Mouse (Mus musculus) limb, embryonic 14.5 days (tissue): ENCODE measurements around the gene Rab31. TPM values are rescaled to one million over a fixed set of nuclear protein-coding genes. Genes with fewer than 3 reads are reported as not detected.

Experiments
- ATAC-seq: fragments of 200-750 bp; cut with Nextera tagmentation; 2 replicates; pipeline ENCODE4 v1.8.0; 2017; ENCODE audit warnings: low read depth, moderate number of reproducible peaks, moderate TSS enrichment; ENCODE audit not compliant: low FRiP score
- DNase-seq: peaks from one replicate; pipeline ENCODE4 v3.0.0-alpha.2; 2015; ENCODE audit warnings: low spot score
- H3K27ac ChIP-seq: fragments of 300-500 bp; sonication (generic); replicated peaks from 2 replicates; pipeline ENCODE4 v1.5.1; 2014; ENCODE audit warnings: low read depth, mild to moderate bottlenecking, low read length, moderate library complexity, mixed read lengths
- H3K27me3 ChIP-seq: fragments of 300-500 bp; sonication (generic); 2 replicates; pipeline ENCODE4 v1.6.1; 2014; ENCODE audit warnings: low read length, mixed read lengths; ENCODE audit not compliant: control insufficient read depth, insufficient read depth
- H3K36me3 ChIP-seq: fragments of 300-500 bp; sonication (generic); 2 replicates; pipeline ENCODE4 v1.6.1; 2014; ENCODE audit warnings: mild to moderate bottlenecking, low read length, moderate library complexity, mixed read lengths; ENCODE audit not compliant: control insufficient read depth, insufficient read depth
- H3K4me1 ChIP-seq: fragments of 300-500 bp; sonication (generic); 2 replicates; pipeline ENCODE4 v1.6.1; 2014; ENCODE audit warnings: antibody characterized with exemption, low read length, mixed read lengths; ENCODE audit not compliant: control insufficient read depth, insufficient read depth
- H3K4me2 ChIP-seq: fragments of 300-500 bp; sonication (generic); replicated peaks from 2 replicates; pipeline ENCODE4 v1.6.1; 2014; ENCODE audit warnings: low read depth, mild to moderate bottlenecking, low read length, moderate library complexity; ENCODE audit not compliant: severe bottlenecking
- H3K4me3 ChIP-seq: fragments of 300-500 bp; sonication (generic); replicated peaks from 2 replicates; pipeline ENCODE4 v1.5.1; 2014; ENCODE audit warnings: low read length
- H3K9ac ChIP-seq: fragments of 300-500 bp; sonication (generic); 2 replicates; pipeline ENCODE4 v1.6.1; 2014; ENCODE audit warnings: mild to moderate bottlenecking, low read depth, low read length, moderate library complexity; ENCODE audit not compliant: severe bottlenecking
- H3K9me3 ChIP-seq: fragments of 300-500 bp; sonication (generic); 2 replicates; pipeline ENCODE4 v1.6.1; 2016; ENCODE audit warnings: low read length; ENCODE audit not compliant: control insufficient read depth
- POLR2A ChIP-seq: fragments of 200-500 bp; IDR thresholded peaks from 2 replicates; pipeline ENCODE4 v1.8.0; 2012; ENCODE audit warnings: inconsistent platforms, mild to moderate bottlenecking, moderate library complexity, borderline replicate concordance; ENCODE audit not compliant: insufficient read depth, insufficient read length; ENCODE audit errors: extremely low read depth
- WGBS: fragments of 180-500 bp; shearing (Covaris S2); extraction: QIAGEN DNeasy Blood & Tissue Kit; methylation state at CpG from one replicate; pipeline ENCODE4 v1.1.7; 2014; 5-methylcytosine and 5-hydroxymethylcytosine counted together
- polyA plus RNA-seq, 2 experiments: library from polyadenylated mRNA; depleted of rRNA in 1 of 2; stranded (reverse) in 1 of 2; unstranded in 1 of 2; fragments of >200 nt; fragmentation: Nextera tagmentation in 1 of 2; extraction: Ambion mirVana in 1 of 2; gene quantifications; 2 replicates each; pipeline versions ENCODE4 v1.2.1 to v1.2.3; 2012 to 2014

Rab31 gene
- polyA plus RNA-seq, 2 experiments, result 36.3 to 67.8 TPM

DNA sequence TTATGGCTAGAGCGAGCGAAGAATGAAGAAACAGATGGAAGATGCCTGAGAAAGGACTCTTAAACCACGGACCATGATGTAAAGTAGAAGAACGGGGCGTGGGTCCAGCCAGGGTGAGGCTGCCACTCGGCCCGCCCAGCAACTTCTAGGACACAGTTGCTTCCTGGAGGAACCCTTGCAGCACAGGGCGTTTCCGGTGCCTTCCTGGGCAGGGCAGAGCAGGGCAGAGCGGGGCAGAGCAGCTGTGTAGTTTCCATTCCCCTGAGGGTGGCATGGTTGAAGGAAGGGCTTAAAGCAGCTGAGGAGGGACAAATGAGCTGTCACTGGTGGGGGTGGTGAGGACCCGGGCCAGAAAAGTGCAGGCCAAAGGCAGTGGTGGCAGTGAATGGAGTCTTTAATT, 48.3 kb downstream of the Rab31 start:
- 80% methylated on average over 11 of the region's 11 CpGs for WGBS
- H3K9me3 ChIP-seq, result no peaks in the 10 kb centered on the region
- no peak for TF ChIP-seq POLR2A
- H3K4me3 ChIP-seq, result no peak overlapping the region
- ATAC-seq (no peak), DNase-seq (no peak)
- no peak overlapping the region for H3K4me2 ChIP-seq
- no peaks in the 10 kb centered on the region for H3K27me3 ChIP-seq
- H3K9ac ChIP-seq, result no peak overlapping the region
- H3K4me1 ChIP-seq, result 0 out of 2 replicates have a peak, but pooled peaks cover 2% of the 10 kb centered on the region
- H3K27ac ChIP-seq, result no peak overlapping the region
- peaks cover 13% of the 10 kb centered on the region; the same call in 1 of the 2 replicates for H3K36me3 ChIP-seq

GRCm38 (mm10) chr17:65723633-65724032, 48.9 kb downstream of the Rab31 start:
- WGBS, result 67% methylated on average over 8 of the region's 8 CpGs
- no peak for TF ChIP-seq POLR2A

DNA sequence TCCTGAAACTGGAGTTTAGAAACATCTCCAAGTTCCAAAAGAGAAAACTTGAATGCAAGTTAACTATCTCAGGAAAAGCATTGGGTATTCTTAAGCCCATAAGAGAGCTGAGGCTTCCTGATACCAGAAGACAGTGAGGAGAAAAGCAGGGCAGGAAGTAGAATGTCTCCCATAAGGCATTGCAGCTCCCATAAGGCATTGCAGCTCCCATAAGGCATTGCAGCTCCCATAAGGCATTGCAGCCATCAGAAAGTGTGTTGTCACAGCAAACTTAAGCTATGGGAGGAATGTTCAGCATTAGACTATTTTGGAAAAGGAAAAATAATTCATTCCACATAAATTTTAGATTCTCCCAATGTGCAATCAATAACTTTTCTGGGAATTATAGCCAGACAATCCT, 51.2 kb downstream of the Rab31 start:
- Histone ChIP-seq H3K36me3 (peaks cover 13% of the 10 kb centered on the region; the same call in 1 of the 2 replicates), H3K4me1 (0 out of 2 replicates have a peak, but pooled peaks cover 2% of the 10 kb centered on the region), H3K4me2 (no peak overlapping the region), H3K27me3 (no peaks in the 10 kb centered on the region), H3K9ac (no peak overlapping the region), H3K9me3 (no peaks in the 10 kb centered on the region), H3K27ac (no peak overlapping the region), H3K4me3 (no peak overlapping the region)
- no peak for DNase-seq
- no peak for ATAC-seq
- no peak for TF ChIP-seq POLR2A

More at GRCm38 (mm10) chr17:65723633-65724032, 48.9 kb downstream of the Rab31 start:
- Histone ChIP-seq H3K4me2 (no peak overlapping the region), H3K4me1 (0 out of 2 replicates have a peak, but pooled peaks cover 2% of the 10 kb centered on the region), H3K9me3 (no peaks in the 10 kb centered on the region), H3K4me3 (no peak overlapping the region), H3K27me3 (no peaks in the 10 kb centered on the region), H3K36me3 (peaks cover 13% of the 10 kb centered on the region; the same call in 1 of the 2 replicates), H3K27ac (no peak overlapping the region), H3K9ac (no peak overlapping the region)
- ATAC-seq, result no peak
- DNase-seq, result no peak

DNA sequence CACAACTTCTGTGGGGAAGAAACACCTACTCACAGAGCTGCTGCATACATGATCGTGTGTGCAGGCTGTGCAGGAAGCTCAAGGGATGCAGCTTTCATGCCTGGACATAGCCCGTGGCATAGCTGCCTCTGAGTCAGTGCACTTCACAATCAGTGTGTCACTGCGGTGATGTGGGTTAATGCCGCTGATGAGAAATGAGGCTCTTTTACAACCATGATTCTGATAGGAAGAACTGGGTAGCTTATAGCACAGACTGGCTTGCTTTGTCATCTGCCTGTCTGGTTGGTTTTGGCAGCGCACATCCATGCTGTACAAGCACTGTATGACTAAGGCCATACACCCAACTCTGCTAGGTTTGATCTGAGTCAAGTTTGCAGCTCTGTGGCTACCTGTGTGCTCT, 52.7 kb downstream of the Rab31 start:
- no peak overlapping the region for H3K27ac ChIP-seq
- no peaks in the 10 kb centered on the region for H3K27me3 ChIP-seq
- H3K9me3 ChIP-seq, result no peaks in the 10 kb centered on the region
- 0 out of 2 replicates have a peak, but pooled peaks cover 2% of the 10 kb centered on the region for H3K4me1 ChIP-seq
- peaks cover 19% of the 10 kb centered on the region; the same call in 1 of the 2 replicates for H3K36me3 ChIP-seq
- DNase-seq (no peak), ATAC-seq (no peak)
- 96% methylated on average over 5 of the region's 5 CpGs for WGBS
- H3K4me3 ChIP-seq, result no peak overlapping the region
- H3K9ac ChIP-seq, result no peak overlapping the region
- no peak overlapping the region for H3K4me2 ChIP-seq
- no peak for TF ChIP-seq POLR2A

DNA sequence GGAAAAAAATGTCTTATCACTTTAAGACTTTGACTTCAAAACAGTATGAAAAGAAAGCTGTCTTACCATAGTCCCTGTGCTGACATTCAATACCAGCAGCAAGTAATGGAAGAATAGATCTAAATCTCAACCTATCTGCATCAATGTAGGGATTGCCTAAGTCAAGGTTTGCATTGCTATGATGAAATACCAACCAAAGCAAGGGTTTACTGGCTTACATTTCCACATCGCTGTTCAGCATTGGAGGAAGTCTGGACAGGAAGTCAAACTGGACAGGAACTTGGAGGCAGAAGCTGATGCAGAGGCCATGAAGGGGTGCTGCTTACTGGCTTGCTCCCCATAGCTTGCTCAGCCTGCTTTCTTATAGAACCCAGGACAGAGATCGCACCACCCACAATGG, 54.0 kb downstream of the Rab31 start:
- Histone ChIP-seq H3K27me3 (no peaks in the 10 kb centered on the region), H3K27ac (no peak overlapping the region), H3K4me3 (no peak overlapping the region), H3K9me3 (no peaks in the 10 kb centered on the region), H3K4me2 (no peak overlapping the region), H3K9ac (no peak overlapping the region), H3K36me3 (peaks cover 19% of the 10 kb centered on the region; the same call in 1 of the 2 replicates), H3K4me1 (no peaks in the 10 kb centered on the region)
- no peak for TF ChIP-seq POLR2A
- 94% methylated on average over 2 of the region's 2 CpGs for WGBS
- no peak for ATAC-seq
- no peak for DNase-seq
